Mouse (Mus musculus) MEL (cell line): ENCODE results near the gene Hoxc9.

Experiments
- CTCF ChIP-seq, 3 experiments: IDR thresholded peaks in 2 of 3; conservative IDR thresholded peaks in 1 of 3; 2 replicates each; pipeline ENCODE4 v1.5.1; 2011 to 2012; ENCODE audit warnings: low read length in 3 of 3, low read depth in 2 of 3, mild to moderate bottlenecking in 2 of 3, improper control_type of control experiment in 1 of 3, inconsistent platforms in 1 of 3, mixed read lengths in 1 of 3, moderate library complexity in 1 of 3; ENCODE audit not compliant: control insufficient read depth in 1 of 3, insufficient read depth in 1 of 3, poor library complexity in 1 of 3, severe bottlenecking in 1 of 3
- EP300 ChIP-seq, 2 experiments: IDR thresholded peaks; 2 replicates each; pipeline ENCODE4 v1.6.1; 2011; ENCODE audit warnings: improper control_type of control experiment in 2 of 2, low read length in 2 of 2, low read depth in 1 of 2, mild to moderate bottlenecking in 1 of 2
- TCF12 ChIP-seq: IDR thresholded peaks from 2 replicates; pipeline ENCODE4 v1.6.1; 2014; ENCODE audit warnings: low read depth, mild to moderate bottlenecking, inconsistent platforms, low read length, improper control_type of control experiment, moderate library complexity
- USF1 ChIP-seq: IDR thresholded peaks from 2 replicates; pipeline ENCODE4 v1.6.1; 2014; ENCODE audit warnings: low read depth, mild to moderate bottlenecking, inconsistent platforms, low read length, improper control_type of control experiment, moderate library complexity

- TF ChIP-seq CTCF (IDR thresholded peaks at IDR 0.05 in 2 of 3, conservative IDR thresholded peaks at IDR 0.05 in 1 of 3; ENCODE audit: control insufficient read depth in 1 of 3, insufficient read depth in 1 of 3, low read depth in 2 of 3, low read length in 3 of 3, poor library complexity in 1 of 3, severe bottlenecking in 1 of 3) (no peak), EP300 (IDR thresholded peaks at IDR 0.05; ENCODE audit: low read depth in 1 of 2, low read length in 2 of 2) (peak; percentile 34 to 60; a peak in 3 of 4 replicates), USF1 (no peak), TCF12 (no peak)
Measured at GRCm38 (mm10) chr15:103002821-103003448, 26.7 kb downstream of the Hoxc9 start.
